9 mouse cellular contexts compared by ENCODE assay signal in the genomic region with DNA sequence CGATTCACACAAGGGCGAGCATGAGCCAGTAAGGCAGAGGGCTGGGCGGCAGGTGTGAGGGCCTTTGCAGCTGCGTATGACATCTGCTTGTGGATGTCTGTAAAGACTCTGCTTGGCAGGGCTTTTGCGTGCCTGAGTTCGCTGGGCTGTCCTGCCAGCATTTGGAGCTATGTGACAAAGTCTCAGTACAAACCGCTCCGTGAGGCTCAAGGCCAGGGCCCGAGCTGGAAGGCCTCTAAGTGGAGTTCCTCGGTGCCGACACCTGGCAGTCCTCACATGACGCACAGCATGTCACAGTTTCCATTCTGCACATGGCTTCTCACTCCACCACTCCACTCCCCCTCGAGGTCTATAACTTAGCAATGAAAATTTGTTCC.
DNase-seq lines count a peak whose midpoint lies in the region; ATAC-seq and TF ChIP-seq lines count a peak whose summit lies in the region.
"Had no signal": no experiment of that assay in that cellular context is flagged by ENCODE, and none has a peak within 500 bp of the region (broad histone marks: within the 10 kb centered on the region; RNA-seq: fewer than 3 reads in every experiment).

No protein-coding gene starts in this region.

- H3K36me3 ChIP-seq in embryonic facial prominence, embryonic 12.5 days = 0 out of 2 replicates have a peak, but pooled peaks cover 6% of the 10 kb centered on the region
- peaks cover 47% of the 10 kb centered on the region for H3K36me3 ChIP-seq in embryonic facial prominence, embryonic 10.5 days (replicated peaks)
- peaks cover 18% of the 10 kb centered on the region for H3K36me3 ChIP-seq in intestine, postnatal 0 days (ENCODE audit: control insufficient read depth, insufficient read depth)
- H3K36me3 ChIP-seq in stomach, postnatal 0 days (ENCODE audit: control insufficient read depth, insufficient read depth, low read length) = no peaks in the 10 kb centered on the region

- no peaks in the 10 kb centered on the region for H3K27me3 ChIP-seq in embryonic facial prominence, embryonic 12.5 days
- H3K27me3 ChIP-seq in embryonic facial prominence, embryonic 10.5 days (replicated peaks; ENCODE audit: low read depth, poor library complexity, severe bottlenecking) = no peaks in the 10 kb centered on the region
- H3K27me3 ChIP-seq in intestine, postnatal 0 days (replicated peaks; ENCODE audit: control insufficient read depth, insufficient read depth, low read length) = no peaks in the 10 kb centered on the region
- no peaks in the 10 kb centered on the region for H3K27me3 ChIP-seq in stomach, postnatal 0 days (ENCODE audit: control insufficient read depth, insufficient read depth, low read length)

- no peak overlapping the region for H3K4me3 ChIP-seq in embryonic facial prominence, embryonic 12.5 days
- no peak overlapping the region for H3K4me3 ChIP-seq in embryonic facial prominence, embryonic 10.5 days
- H3K4me3 ChIP-seq in intestine, postnatal 0 days (ENCODE audit: low read depth, low read length) = no peak overlapping the region
- no peak overlapping the region for H3K4me3 ChIP-seq in stomach, postnatal 0 days (ENCODE audit: low read depth, low read length)

- TF ChIP-seq CTCF in intestine, postnatal 0 days (IDR thresholded peaks at IDR 0.05; ENCODE audit: low read depth) = no peak
- no peak for TF ChIP-seq CTCF in stomach, postnatal 0 days (IDR thresholded peaks at IDR 0.05; ENCODE audit: low read depth)

- H3K4me1 ChIP-seq in embryonic facial prominence, embryonic 12.5 days = peaks cover 17% of the 10 kb centered on the region
- peaks cover 37% of the 10 kb centered on the region for H3K4me1 ChIP-seq in embryonic facial prominence, embryonic 10.5 days
- H3K4me1 ChIP-seq in intestine, postnatal 0 days (replicated peaks; ENCODE audit: control insufficient read depth, insufficient read depth, low read length) = peaks cover 3% of the 10 kb centered on the region; the same call in 1 of the 2 replicates
- H3K4me1 ChIP-seq in stomach, postnatal 0 days (replicated peaks; ENCODE audit: control insufficient read depth, insufficient read depth) = no peaks in the 10 kb centered on the region

- no peak overlapping the region for H3K9ac ChIP-seq in embryonic facial prominence, embryonic 12.5 days
- no peak overlapping the region for H3K9ac ChIP-seq in intestine, postnatal 0 days (ENCODE audit: low read depth, low read length)
- no peak overlapping the region for H3K9ac ChIP-seq in stomach, postnatal 0 days (ENCODE audit: low read length)

- DNase-seq in embryonic facial prominence, embryonic 10.5 days (ENCODE audit: low spot score) = no peak
- DNase-seq in thymus, postnatal 25 days = peak; percentile 3
- no peak for DNase-seq in thymus, adult 18-20 months
- no peak for DNase-seq in stomach, postnatal 0 days (ENCODE audit: low spot score)
- DNase-seq in spleen, adult 12 weeks (ENCODE audit: low spot score) = no peak
- no peak for DNase-seq in layer of hippocampus, adult 11-12 months (ENCODE audit: low spot score)
- DNase-seq: cerebellum, postnatal 25 days had no signal

- no peaks in the 10 kb centered on the region for H3K9me3 ChIP-seq in embryonic facial prominence, embryonic 12.5 days
- no peaks in the 10 kb centered on the region for H3K9me3 ChIP-seq in embryonic facial prominence, embryonic 10.5 days
- no peaks in the 10 kb centered on the region for H3K9me3 ChIP-seq in intestine, postnatal 0 days (ENCODE audit: control insufficient read depth)
- H3K9me3 ChIP-seq in stomach, postnatal 0 days (ENCODE audit: control insufficient read depth, low read length) = no peaks in the 10 kb centered on the region

- 0 out of 2 replicates have a peak, but pooled peaks have one; percentile 29 for ATAC-seq in embryonic facial prominence, embryonic 12.5 days (ENCODE audit: insufficient number of reproducible peaks, insufficient read depth, low FRiP score, low TSS enrichment)
- 0 out of 2 replicates have a peak, but pooled peaks have one; percentile 31 for ATAC-seq in intestine, postnatal 0 days
- peak; percentile 65 for ATAC-seq in stomach, postnatal 0 days (ENCODE audit: low FRiP score, low TSS enrichment)

- no peak overlapping the region for H3K27ac ChIP-seq in embryonic facial prominence, embryonic 12.5 days
- H3K27ac ChIP-seq in embryonic facial prominence, embryonic 10.5 days (replicated peaks) = no peak overlapping the region
- H3K27ac ChIP-seq in intestine, postnatal 0 days (ENCODE audit: low read depth, low read length) = no peak overlapping the region
- H3K27ac ChIP-seq in stomach, postnatal 0 days (replicated peaks) = peak overlapping the region; percentile 61

- TF ChIP-seq EP300 in stomach, postnatal 0 days (optimal IDR thresholded peaks at IDR 0.05) = no peak

- no peak overlapping the region for H3K4me2 ChIP-seq in embryonic facial prominence, embryonic 12.5 days (replicated peaks)
- no peak overlapping the region for H3K4me2 ChIP-seq in intestine, postnatal 0 days (replicated peaks; ENCODE audit: low read depth)
- H3K4me2 ChIP-seq in stomach, postnatal 0 days (replicated peaks; ENCODE audit: low read depth) = no peak overlapping the region

- 83% methylated on average over 13 of the region's 13 CpGs for WGBS in embryonic facial prominence, embryonic 12.5 days
- WGBS in embryonic facial prominence, embryonic 10.5 days = 92% methylated on average over 13 of the region's 13 CpGs
- WGBS in intestine, postnatal 0 days = 74% methylated on average over 13 of the region's 13 CpGs
- 50% methylated on average over 13 of the region's 13 CpGs for WGBS in stomach, postnatal 0 days
